Mouse (Mus musculus): ENCODE data around the gene Atp5f1. TPM values are rescaled to one million over a fixed set of nuclear protein-coding genes. Genes with fewer than 3 reads are reported as not detected.
"Not testable (repeated sequence)": the region's sequence is repeated elsewhere in the genome, so short reads cannot be mapped to it uniquely, and the experiment has no call there.

Gene Atp5f1
- polyA plus RNA-seq, 1 experiment from 2014 or later = 486 TPM

GRCm38 (mm10) chr3:105928195-105928569 is 31.7 kb downstream of the Atp5f1 start:
- Histone ChIP-seq H3K4me3 (no peak overlapping the region), H3K36me3 (replicated peaks) (no peaks in the 10 kb centered on the region), H3K9ac (no peak overlapping the region), H3K9me3 (no peaks in the 10 kb centered on the region), H3K4me2 (no peak overlapping the region), H3K27ac (no peak overlapping the region), H3K27me3 (replicated peaks) (no peaks in the 10 kb centered on the region), H3K4me1 (no peaks in the 10 kb centered on the region)
- 96% methylated on average over 3 of the region's 3 CpGs for WGBS
- no peak for ATAC-seq (replicated peaks)

DNA sequence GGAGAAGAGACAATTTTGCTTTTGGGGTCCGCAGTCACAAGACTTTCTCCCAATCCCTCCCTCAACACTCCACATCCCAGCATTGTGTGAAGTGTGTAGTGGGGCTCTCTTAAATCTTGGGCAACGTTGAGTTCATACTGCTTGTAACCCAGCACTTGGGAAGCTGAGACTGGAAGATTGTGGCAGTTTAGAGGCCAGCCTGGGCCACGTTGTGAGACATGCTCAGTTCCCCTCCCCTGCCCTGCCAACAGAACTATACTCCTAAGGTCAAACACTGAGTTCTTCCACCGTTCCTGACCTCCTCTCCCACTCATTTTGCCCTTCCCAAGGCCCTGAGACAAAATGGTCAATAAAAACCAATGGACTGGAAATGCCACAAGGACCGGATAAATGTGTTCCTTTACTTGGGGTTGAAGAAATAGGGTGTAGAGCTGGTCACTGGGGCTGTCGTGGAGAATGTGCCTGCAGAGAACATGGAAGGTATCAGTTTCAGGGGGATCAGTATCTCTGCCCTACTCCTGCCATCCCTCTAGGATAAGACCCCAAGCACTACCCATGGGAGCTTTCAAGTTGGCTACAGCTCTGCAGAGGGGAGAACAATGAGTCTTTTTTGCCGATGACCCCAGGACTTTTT is 32.2 kb downstream of the Atp5f1 start:
- H3K4me1 ChIP-seq = no peaks in the 10 kb centered on the region
- H3K4me2 ChIP-seq = no peak overlapping the region
- H3K9me3 ChIP-seq = no peaks in the 10 kb centered on the region
- H3K4me3 ChIP-seq = no peak overlapping the region
- H3K27ac ChIP-seq = no peak overlapping the region
- ATAC-seq (replicated peaks) = no peak
- no peaks in the 10 kb centered on the region for H3K36me3 ChIP-seq (replicated peaks)
- 84% methylated on average over 7 of the region's 7 CpGs for WGBS
- H3K27me3 ChIP-seq (replicated peaks) = no peaks in the 10 kb centered on the region
- H3K9ac ChIP-seq = no peak overlapping the region

- Histone ChIP-seq H3K4me3 (no peak overlapping the region), H3K9me3 (no peaks in the 10 kb centered on the region), H3K4me2 (no peak overlapping the region), H3K4me1 (no peaks in the 10 kb centered on the region), H3K27me3 (replicated peaks) (no peaks in the 10 kb centered on the region), H3K36me3 (replicated peaks) (no peaks in the 10 kb centered on the region), H3K27ac (no peak overlapping the region), H3K9ac (no peak overlapping the region)
- no peak for ATAC-seq (replicated peaks)
- WGBS = 89% methylated on average over 9 of the region's 9 CpGs
These were observed 35.3 kb downstream of the Atp5f1 start for GRCm38 (mm10) chr3:105924616-105925015.

GRCm38 (mm10) chr3:105921959-105922358 is 37.9 kb downstream of the Atp5f1 start:
- 80% methylated on average over 2 of the region's 2 CpGs for WGBS
- H3K27me3 ChIP-seq (replicated peaks) = no peaks in the 10 kb centered on the region
- H3K36me3 ChIP-seq (replicated peaks) = no peaks in the 10 kb centered on the region
- H3K9me3 ChIP-seq = no peaks in the 10 kb centered on the region
- H3K9ac ChIP-seq = no peak overlapping the region
- H3K27ac ChIP-seq = no peak overlapping the region
- no peak overlapping the region for H3K4me2 ChIP-seq
- ATAC-seq (replicated peaks) = no peak
- H3K4me3 ChIP-seq = no peak overlapping the region
- no peaks in the 10 kb centered on the region for H3K4me1 ChIP-seq

- H3K4me1 ChIP-seq; H3K36me3 ChIP-seq (replicated peaks); H3K27ac ChIP-seq; H3K27me3 ChIP-seq (replicated peaks); H3K9ac ChIP-seq; H3K4me2 ChIP-seq; ATAC-seq (replicated peaks); H3K4me3 ChIP-seq; H3K9me3 ChIP-seq: not testable (repeated sequence)
These were observed 39.2 kb downstream of the Atp5f1 start for GRCm38 (mm10) chr3:105920743-105921142.

GRCm38 (mm10) chr3:105918355-105918745 is 41.5 kb downstream of the Atp5f1 start:
- ATAC-seq (replicated peaks) = no peak

GRCm38 (mm10) chr3:105917656-105918354 is 42.1 kb downstream of the Atp5f1 start:
- WGBS = 69% methylated on average over 10 of the region's 10 CpGs
- Histone ChIP-seq H3K9ac (no peak overlapping the region), H3K27me3 (replicated peaks) (no peaks in the 10 kb centered on the region), H3K4me1 (no peaks in the 10 kb centered on the region), H3K4me3 (no peak overlapping the region), H3K27ac (no peak overlapping the region), H3K4me2 (no peak overlapping the region), H3K9me3 (no peaks in the 10 kb centered on the region), H3K36me3 (replicated peaks) (no peaks in the 10 kb centered on the region)
- ATAC-seq (replicated peaks) = no peak

More at GRCm38 (mm10) chr3:105918355-105918745, 41.5 kb downstream of the Atp5f1 start:
- Histone ChIP-seq H3K27me3 (replicated peaks) (no peaks in the 10 kb centered on the region), H3K9me3 (no peaks in the 10 kb centered on the region), H3K36me3 (replicated peaks) (no peaks in the 10 kb centered on the region), H3K4me2 (no peak overlapping the region), H3K4me3 (no peak overlapping the region), H3K27ac (no peak overlapping the region), H3K9ac (no peak overlapping the region), H3K4me1 (no peaks in the 10 kb centered on the region)
- WGBS = 72% methylated on average over 3 of the region's 3 CpGs

DNA sequence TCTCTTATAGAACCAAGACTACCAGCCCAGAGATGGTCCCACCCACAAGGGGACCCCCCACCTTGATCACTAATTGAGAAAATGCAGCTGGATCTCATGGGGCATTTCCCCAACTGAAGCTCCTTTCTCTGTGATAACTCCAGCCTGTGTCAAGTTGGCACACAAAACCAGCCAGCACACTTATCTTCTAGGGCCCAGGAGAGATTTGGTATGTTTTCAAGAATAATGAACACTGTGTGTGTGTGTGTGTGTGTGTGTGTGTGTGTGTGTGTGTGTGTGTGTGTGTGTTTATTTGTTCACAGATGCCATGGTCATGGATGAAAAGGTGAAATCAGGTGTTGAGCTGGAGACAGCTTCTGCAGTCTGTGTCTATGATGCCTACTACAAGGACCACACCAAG is 43.4 kb downstream of the Atp5f1 start:
- H3K4me1 ChIP-seq; H3K36me3 ChIP-seq (replicated peaks); ATAC-seq (replicated peaks); H3K9ac ChIP-seq; H3K27ac ChIP-seq; H3K27me3 ChIP-seq (replicated peaks); H3K4me2 ChIP-seq; H3K9me3 ChIP-seq; H3K4me3 ChIP-seq: not testable (repeated sequence)

- Histone ChIP-seq H3K9ac (no peak overlapping the region), H3K4me2 (no peak overlapping the region), H3K4me3 (no peak overlapping the region), H3K9me3 (no peaks in the 10 kb centered on the region), H3K27ac (no peak overlapping the region), H3K27me3 (replicated peaks) (no peaks in the 10 kb centered on the region), H3K36me3 (replicated peaks) (no peaks in the 10 kb centered on the region), H3K4me1 (no peaks in the 10 kb centered on the region)
- no peak for ATAC-seq (replicated peaks)
- 64% methylated on average over 1 of the region's 1 CpGs for WGBS
These were observed 44.6 kb downstream of the Atp5f1 start for GRCm38 (mm10) chr3:105915281-105915680.

- no peaks in the 10 kb centered on the region for H3K27me3 ChIP-seq (replicated peaks)
- H3K4me1 ChIP-seq = no peaks in the 10 kb centered on the region
- H3K9me3 ChIP-seq = no peaks in the 10 kb centered on the region
- no peak overlapping the region for H3K9ac ChIP-seq
- H3K36me3 ChIP-seq (replicated peaks) = no peaks in the 10 kb centered on the region
- 83% methylated on average over 10 of the region's 10 CpGs for WGBS
- no peak overlapping the region for H3K27ac ChIP-seq
- no peak for ATAC-seq (replicated peaks)
- no peak overlapping the region for H3K4me3 ChIP-seq
- H3K4me2 ChIP-seq = no peak overlapping the region
These were observed 45.8 kb downstream of the Atp5f1 start for GRCm38 (mm10) chr3:105913839-105914681.

DNA sequence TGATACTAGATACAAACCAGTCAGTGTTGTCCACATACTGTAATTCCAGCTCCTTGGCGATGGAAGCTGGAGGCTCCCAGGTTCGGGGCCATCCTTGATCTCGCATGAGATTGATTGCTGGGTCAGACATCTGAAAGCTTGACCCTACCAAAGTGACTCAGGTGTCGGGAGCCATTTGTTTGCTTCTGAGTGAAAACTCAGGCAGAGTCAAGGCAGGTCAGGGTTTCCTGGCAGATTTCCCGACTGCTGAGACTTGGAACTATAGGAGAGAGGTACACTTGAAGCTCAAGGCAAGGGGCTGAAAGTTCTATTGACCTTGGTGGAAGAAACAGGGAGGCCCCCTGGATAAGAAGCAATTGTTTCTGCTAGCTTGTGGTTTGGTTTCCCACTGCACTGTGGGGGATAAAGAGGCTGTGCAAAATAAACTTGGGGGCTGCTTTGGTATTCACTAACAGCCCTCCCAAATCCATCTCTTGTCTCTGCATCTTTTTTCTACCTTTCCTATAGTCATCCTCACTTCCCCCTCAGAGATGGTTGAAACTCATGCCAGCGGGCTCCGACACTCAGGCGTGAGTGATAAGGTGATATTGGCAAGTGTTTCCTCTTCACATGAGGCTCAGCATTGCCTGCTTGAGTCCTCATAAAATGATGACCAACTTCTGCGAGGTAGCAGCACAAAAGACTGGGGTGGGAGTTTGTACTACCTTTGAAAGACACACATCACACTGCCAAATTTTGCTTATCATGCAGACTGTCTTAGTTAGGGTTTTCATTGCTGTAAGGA is 47.6 kb downstream of the Atp5f1 start:
- H3K9me3 ChIP-seq = no peaks in the 10 kb centered on the region
- no peak overlapping the region for H3K9ac ChIP-seq
- no peak overlapping the region for H3K27ac ChIP-seq
- H3K36me3 ChIP-seq (replicated peaks) = no peaks in the 10 kb centered on the region
- no peaks in the 10 kb centered on the region for H3K27me3 ChIP-seq (replicated peaks)
- no peak for ATAC-seq (replicated peaks)
- H3K4me3 ChIP-seq = no peak overlapping the region
- no peak overlapping the region for H3K4me2 ChIP-seq
- H3K4me1 ChIP-seq = no peaks in the 10 kb centered on the region
- 85% methylated on average over 9 of the region's 9 CpGs for WGBS

GRCm38 (mm10) chr3:105910519-105911190 is 49.2 kb downstream of the Atp5f1 start:
- no peaks in the 10 kb centered on the region for H3K36me3 ChIP-seq (replicated peaks)
- no peaks in the 10 kb centered on the region for H3K27me3 ChIP-seq (replicated peaks)
- H3K9me3 ChIP-seq = no peaks in the 10 kb centered on the region
- no peak overlapping the region for H3K9ac ChIP-seq
- ATAC-seq (replicated peaks) = no peak
- H3K4me2 ChIP-seq = no peak overlapping the region
- no peaks in the 10 kb centered on the region for H3K4me1 ChIP-seq
- H3K27ac ChIP-seq = no peak overlapping the region
- H3K4me3 ChIP-seq = no peak overlapping the region
- WGBS = 82% methylated on average over 11 of the region's 11 CpGs

Measured in midbrain, embryonic 15.5 days (tissue).